Mouse (Mus musculus) cerebellum, adult 11 months (tissue): Measurements from ENCODE around the gene Ntn4.
A peak's percentile ranks its signal among the peaks of the same experiment; 100 is the strongest.

Experiments used
- DNase-seq: peaks from one replicate; pipeline ENCODE4 v3.0.0; 2022

Gene Ntn4

GRCm38 (mm10) chr10:93640521-93640952 lies at the start of gene Ntn4:
Gene Ntn4, plus strand, starts transcription at chr10:93640681.
- peak; percentile 38 for DNase-seq

DNA sequence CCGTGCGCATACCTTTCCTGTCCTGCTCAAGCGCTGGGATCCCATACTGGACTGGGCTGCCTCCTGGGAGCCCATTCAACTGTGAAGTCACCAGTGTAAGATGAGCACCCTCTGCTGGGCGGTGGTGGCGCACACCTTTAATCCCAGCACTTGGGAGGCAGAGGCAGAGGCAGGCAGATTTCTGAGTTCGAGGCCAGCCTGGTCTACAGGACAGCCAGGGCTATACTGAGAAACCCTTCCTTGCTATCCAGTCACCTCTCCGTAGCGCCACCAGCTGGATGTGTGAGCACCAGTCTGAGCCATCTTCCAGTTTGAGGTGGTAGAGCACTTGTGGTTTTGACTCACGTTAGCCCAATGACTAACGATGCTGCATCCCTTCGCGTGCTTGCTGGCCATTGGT lies 48.0 kb upstream of the Ntn4 start:
- DNase-seq, result no peak

DNA sequence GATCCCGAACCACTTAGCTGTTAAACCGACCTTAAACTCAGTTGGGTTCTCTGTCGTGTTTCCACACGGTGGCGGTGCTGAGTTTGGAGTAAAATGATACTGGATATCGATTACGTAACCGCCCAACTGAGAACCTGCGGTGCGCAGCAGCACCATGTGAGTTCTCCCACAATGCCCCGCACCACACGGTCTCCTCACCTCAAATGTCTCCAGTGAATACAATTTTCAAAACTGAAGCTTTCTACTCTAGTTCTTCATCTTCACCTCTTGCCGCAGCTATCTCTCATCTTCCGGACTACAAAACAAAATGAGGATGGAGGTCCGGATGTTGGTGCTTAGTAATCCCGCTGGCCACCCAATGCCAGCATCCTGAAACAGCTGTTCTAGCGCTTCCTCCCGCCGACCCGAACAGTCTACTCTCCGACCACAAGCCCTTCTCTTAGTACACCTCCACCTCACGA lies 46.4 kb upstream of the Ntn4 start:
- peak; percentile 88 for DNase-seq

DNA sequence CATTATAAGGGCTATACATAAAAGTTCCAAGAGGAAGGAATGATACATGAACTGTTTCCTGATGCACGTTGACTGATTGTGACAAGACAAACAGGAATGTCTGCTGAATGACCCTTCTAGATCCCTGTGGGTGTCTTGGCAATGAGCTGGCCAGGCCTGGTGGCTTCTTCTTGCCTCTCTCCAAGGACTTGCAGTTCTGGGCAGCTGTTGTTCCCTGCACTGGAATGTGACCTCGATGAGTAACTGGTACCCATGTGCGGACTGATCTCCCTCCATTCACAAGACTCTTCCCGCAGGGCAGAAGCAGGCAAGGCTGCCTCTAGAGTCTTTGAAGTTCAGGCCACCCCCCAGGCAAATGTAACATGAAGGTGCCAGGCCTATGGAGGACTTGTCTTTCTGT lies 44.6 kb upstream of the Ntn4 start:
- no peak for DNase-seq

DNA sequence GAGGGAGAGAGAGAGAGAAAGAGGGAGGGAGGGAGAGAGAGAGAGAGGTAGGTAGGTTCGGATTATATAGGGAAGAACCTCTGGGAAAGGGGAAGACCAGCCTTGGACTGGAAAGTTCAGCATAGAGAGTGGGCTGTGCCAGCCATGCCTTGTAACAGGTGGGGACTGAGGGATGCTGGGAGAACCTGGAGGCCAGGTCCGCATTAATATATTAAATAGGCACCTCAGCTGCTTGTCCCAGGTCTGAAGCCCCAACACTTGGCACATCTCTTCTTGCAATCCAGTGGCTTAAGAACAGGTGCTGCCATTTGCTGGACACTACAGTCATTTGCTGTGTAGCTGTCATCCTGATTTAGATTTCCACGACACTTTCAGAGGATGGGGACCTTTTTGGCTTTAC lies 43.8 kb upstream of the Ntn4 start:
- DNase-seq, result no peak

DNA sequence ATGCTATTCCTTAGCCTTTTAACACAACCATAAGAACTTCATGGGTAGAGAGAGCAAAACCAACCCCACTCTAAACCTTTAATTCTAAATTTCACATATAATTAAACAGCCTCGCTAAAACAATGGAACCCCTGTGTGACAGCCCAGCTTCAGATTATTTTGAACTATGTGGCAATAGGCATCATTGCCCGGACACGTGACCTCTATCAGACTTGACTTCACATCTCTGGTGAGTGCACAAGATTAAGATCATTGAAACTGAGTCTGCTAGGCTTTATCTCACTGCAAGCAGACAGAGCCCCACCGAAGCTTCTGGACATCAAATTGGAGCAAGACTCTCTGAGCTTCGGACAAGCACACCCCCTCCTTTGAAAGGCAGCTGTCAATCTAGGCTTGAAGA lies 38.2 kb upstream of the Ntn4 start:
- DNase-seq, result no peak

- no peak for DNase-seq
These were observed 37.2 kb upstream of the Ntn4 start for GRCm38 (mm10) chr10:93603256-93603655.

GRCm38 (mm10) chr10:93606326-93606725 lies 34.2 kb upstream of the Ntn4 start:
- no peak for DNase-seq

GRCm38 (mm10) chr10:93608051-93608450 lies 32.4 kb upstream of the Ntn4 start:
- no peak for DNase-seq

GRCm38 (mm10) chr10:93609236-93609635 lies 31.2 kb upstream of the Ntn4 start:
- DNase-seq, result no peak

- no peak for DNase-seq
These were observed 29.6 kb upstream of the Ntn4 start for GRCm38 (mm10) chr10:93610896-93611295.

- DNase-seq, result peak; percentile 54
These were observed 29.0 kb upstream of the Ntn4 start for GRCm38 (mm10) chr10:93611419-93612007.

DNA sequence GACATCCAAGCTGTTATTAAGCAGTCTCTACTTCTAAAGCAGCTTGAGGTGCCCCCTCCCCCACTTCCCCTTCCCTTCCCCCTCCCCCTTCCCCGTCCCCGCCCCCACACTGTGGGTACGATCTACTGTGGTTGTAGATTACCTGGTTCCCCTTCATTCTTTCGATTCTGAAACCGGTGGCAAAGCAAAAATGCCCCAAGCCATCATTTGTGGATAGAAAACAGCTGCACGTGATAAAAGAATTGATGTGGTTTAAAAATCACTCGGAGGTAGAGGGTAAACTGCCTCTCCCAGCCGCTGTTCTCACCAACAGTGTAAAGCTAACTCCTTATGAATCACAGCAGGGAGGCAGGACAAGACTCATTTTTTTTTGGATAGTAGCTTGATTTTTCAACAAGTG lies 25.6 kb upstream of the Ntn4 start:
- DNase-seq, result no peak

GRCm38 (mm10) chr10:93620438-93621179 lies 19.9 kb upstream of the Ntn4 start:
- DNase-seq, result no peak

GRCm38 (mm10) chr10:93623725-93624124 lies 16.8 kb upstream of the Ntn4 start:
- no peak for DNase-seq

DNA sequence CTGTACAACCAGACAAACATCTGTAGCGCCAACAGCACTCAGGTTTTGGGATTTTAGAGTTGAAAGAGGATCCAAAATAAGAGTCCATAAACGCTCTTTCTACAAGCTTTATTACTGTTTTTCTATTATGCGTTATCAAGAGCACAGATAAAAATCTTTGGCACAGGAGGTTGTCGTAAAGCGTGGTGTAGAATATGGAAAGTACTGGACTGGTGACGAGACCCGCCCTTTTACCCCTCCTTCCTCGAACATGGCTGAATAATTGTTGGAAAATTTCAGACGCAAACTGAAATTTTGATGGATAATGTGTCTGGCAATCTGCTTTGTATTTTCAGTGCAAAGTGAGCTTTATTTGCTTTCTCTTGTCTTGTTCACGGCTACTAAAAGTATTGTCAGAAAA lies 16.3 kb upstream of the Ntn4 start:
- no peak for DNase-seq

DNA sequence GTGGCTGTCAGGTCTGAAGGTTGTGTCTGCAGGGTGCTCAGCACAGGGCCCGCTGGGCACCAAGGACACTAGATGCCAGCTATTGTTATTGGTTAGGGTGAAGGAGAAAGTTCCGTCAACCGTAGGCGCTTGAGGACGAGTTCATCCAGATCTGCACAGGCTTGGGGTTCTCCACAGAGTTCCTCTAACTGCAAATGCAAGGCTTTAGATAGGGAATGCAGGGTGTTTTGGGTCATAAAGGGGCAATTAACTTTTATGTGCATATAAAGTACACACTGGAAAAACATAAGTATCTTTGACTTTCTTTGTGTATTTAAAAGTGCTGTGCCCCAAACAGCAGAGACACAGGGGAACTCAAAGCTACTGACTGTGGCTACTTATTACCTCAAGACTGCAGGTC lies 10.2 kb upstream of the Ntn4 start:
- no peak for DNase-seq

DNA sequence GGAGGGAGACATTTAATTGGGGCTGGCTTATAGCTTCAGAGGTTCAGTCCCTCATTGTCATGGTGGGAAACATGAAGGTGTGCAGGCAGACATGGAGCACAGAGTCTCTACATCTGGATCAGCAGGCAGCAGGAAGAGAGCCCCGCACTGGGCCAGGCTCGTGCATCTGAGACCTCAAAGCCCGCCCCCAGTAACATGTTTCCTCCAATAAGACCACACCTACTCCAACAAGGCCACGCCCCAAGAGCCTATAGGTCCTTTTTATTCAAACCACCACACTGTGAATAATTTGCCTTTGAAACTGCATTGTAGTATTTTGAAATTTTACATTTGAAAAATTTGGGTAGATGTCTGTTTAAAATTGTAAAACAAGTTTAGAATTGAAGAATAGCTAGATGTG lies 8.4 kb upstream of the Ntn4 start:
- no peak for DNase-seq

DNA sequence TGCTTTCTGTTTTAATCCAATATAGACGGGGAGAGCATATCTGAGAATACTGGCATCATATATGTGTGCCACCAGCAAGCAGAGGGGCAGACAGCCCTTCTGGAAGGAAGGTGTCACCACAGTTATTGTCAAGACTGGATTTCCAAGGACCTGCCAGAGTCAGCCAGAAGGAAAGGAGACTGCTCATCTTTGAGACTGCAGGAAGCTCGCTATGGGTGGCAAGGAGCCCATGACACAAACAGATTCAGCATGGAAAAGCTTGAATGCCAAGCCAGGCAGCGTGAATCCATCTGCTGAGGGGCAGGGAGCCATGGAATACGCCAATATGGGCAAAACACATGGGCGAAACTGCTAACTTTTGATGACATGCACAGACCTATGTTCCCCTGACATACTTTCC lies 6.9 kb upstream of the Ntn4 start:
- DNase-seq, result peak; percentile 86

- no peak for DNase-seq
These were observed 6.5 kb upstream of the Ntn4 start for GRCm38 (mm10) chr10:93633971-93634370.

GRCm38 (mm10) chr10:93635941-93636340 lies 4.5 kb upstream of the Ntn4 start:
- no peak for DNase-seq

GRCm38 (mm10) chr10:93640953-93641820 lies 706 bp downstream of the Ntn4 start:
- peak; percentile 69 for DNase-seq
